Mouse (Mus musculus): ENCODE results near the gene Car8. TPM values are rescaled to one million over a fixed set of nuclear protein-coding genes. Genes with fewer than 3 reads are reported as not detected.

Car8 gene
- total RNA-seq (2021), result 1 to 10 TPM; 2.5 to 2.8 TPM
- long read RNA-seq, experiment 1, partial matches to known transcripts, result 0 of 2 reads
- long read RNA-seq, experiment 1, other reads (novel, unspliced or antisense), result 1 of 2 reads
- long read RNA-seq, experiment 2, partial matches to known transcripts, result 0 of 3 reads
- long read RNA-seq, experiment 2, other reads (novel, unspliced or antisense), result 1 of 3 reads

- peak; percentile 16 for DNase-seq
Observed at GRCm38 (mm10) chr4:8238560-8239305, at the start of gene Car8. Gene Car8 (minus strand): TSS chr4:8239041.

GRCm38 (mm10) chr4:8284934-8285333 is 46.1 kb upstream of the Car8 start:
- no peak for DNase-seq

- no peak for DNase-seq
Observed at GRCm38 (mm10) chr4:8278159-8278558, 39.3 kb upstream of the Car8 start.

- no peak for DNase-seq
Observed at GRCm38 (mm10) chr4:8249805-8250204, 11.0 kb upstream of the Car8 start.

DNA sequence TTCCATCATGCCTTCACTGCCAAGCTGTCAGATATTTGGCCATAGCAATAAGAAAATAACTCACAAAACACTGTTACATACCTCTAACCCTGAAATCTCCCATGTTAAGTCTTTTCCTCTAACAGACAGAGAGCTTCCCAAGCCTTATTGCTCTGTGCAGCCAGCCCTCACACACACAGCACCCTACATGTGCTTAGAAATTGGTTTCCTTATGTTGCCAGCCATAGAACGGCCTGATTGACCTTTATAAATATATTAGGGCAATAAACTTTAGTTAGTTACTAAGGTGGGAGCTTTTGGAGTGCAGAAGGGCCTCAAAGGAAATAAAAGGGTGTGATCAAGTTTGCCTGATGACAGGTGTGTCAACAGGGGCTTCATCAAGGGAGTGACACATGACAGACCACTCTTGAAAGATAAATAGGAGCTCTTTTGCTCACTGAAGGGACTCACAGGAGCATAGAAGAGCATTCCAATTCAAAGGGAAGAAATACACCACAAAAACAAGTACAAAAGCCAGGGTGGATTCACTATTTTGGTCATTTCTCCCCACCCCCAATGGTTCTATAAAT is 6.7 kb upstream of the Car8 start:
- DNase-seq, result no peak

- no peak for DNase-seq
Observed at GRCm38 (mm10) chr4:8245062-8245461, 6.2 kb upstream of the Car8 start.

- DNase-seq, result no peak
Observed at GRCm38 (mm10) chr4:8239699-8240098, 858 bp upstream of the Car8 start.

DNA sequence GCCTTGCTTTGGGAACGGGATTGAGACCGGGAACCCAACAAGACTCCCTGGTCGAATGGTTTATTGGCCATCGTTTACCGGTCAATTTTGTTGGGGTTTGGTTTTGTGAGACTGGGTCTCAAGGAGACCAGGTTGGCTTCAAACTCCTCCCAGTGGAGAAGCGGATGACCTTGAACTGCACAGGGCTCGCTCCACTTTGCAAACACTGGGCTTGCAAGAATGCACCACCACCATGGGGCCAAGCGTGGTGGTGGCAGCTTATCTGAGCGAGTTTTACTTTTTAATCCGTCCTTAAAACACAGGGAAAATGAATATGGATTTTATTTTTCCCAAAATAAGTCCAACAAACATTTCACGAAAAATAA is 447 bp upstream of the Car8 start:
- no peak for DNase-seq

- DNase-seq, result no peak
Observed at GRCm38 (mm10) chr4:8232393-8233111, 6.3 kb downstream of the Car8 start.

GRCm38 (mm10) chr4:8231291-8231871 is 7.5 kb downstream of the Car8 start:
- no peak for DNase-seq

GRCm38 (mm10) chr4:8229661-8230298 is 9.1 kb downstream of the Car8 start:
- DNase-seq, result no peak

DNA sequence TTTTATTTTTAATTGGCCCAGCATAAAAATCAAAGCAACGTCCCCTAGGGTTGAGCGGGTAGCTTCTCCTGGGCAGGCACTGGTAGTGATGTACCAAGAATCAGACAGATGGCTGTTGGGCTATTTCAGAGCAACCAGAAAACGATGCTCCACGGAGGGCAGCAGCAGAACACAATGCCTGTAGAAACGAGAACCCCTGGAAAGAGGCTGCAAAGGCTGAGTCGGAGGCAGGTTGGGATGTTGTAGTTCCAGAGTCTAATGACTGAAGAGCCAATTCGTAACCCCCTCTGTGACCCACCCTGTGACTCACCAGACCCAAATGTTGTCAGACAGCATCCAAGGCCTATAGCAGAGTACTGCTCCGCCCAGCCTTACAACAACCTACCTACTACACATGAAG is 19.9 kb downstream of the Car8 start:
- DNase-seq, result no peak

DNA sequence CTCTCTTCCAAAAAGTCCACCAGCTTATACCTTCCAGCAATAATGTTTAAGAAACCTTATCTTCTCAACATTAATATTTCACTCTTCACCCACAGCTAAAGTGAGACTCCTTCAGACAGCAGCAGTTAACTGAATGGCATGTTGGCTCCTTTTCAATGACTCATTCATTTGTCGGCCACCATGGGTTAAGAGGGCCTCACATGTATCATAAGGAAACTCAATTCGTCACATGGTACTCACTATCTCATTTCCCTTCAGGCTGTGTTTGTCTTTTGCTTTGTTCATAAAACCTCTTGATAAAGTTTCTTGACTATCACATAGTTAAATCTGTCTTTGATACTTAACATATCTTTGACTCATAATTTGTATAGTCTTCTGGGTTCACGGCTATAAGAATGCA is 20.8 kb downstream of the Car8 start:
- DNase-seq, result no peak

GRCm38 (mm10) chr4:8217272-8217671 is 21.6 kb downstream of the Car8 start:
- DNase-seq, result no peak

- no peak for DNase-seq
Observed at GRCm38 (mm10) chr4:8216551-8216950, 22.3 kb downstream of the Car8 start.

- DNase-seq, result no peak
Observed at GRCm38 (mm10) chr4:8213661-8214060, 25.2 kb downstream of the Car8 start.

- DNase-seq, result no peak
Observed at GRCm38 (mm10) chr4:8212873-8213569, 25.8 kb downstream of the Car8 start.

DNA sequence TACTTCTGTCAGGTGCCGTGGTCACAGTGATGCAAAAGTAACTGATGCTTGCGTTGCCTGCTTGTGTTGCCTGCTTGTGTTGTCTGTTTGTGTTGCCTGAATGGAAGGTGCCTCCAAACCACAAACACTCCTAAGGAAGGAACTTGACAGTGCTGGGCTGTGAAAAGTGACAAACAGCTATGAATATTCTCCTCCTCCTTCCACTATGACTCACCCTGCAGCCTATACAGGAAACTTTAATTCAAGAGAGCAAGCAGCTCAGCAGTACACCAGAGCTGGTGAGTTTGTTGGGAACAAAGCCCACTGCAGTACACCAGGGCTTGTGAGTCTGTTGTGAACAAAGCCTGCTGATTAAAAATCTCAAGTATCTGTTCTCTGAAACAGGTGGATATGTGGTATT is 28.4 kb downstream of the Car8 start:
- no peak for DNase-seq

- no peak for DNase-seq
Observed at GRCm38 (mm10) chr4:8207924-8208323, 30.9 kb downstream of the Car8 start.

DNA sequence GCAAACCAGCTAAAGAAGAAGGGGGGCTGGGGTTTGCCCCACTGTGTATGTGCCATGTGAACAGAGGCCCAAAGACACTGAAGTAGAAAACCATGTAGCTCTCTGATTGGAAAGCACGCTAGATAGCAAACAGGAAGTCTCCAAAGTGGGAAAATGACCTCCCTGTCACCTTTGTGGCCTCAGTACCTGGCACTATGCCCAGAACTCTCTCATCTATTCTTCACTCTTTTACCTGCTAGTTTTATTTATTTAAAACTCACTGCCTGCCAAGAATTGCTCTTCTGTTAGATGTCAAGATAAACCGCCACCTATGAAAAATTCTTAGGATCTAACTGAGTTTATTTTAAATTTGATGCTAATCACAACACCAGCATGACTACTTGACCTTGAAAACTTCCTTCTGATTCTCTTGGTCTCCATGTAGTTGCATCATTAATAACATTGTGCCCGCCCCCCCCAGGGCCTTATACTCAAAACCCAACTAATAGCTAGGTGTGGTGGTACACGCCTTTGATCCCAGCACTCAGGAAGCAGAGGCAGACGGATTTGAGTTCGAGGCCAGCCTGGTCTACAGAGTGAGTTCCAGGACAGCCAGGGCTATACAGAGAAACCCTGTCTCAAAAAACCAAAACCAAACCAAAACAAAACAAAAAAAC is 31.8 kb downstream of the Car8 start:
- DNase-seq, result no peak

- DNase-seq, result no peak
Observed at GRCm38 (mm10) chr4:8205089-8205649, 33.7 kb downstream of the Car8 start.
